In genomic region chr1:170554939-170555293, GRCm38 (mm10) we compare ENCODE assay signal across 8 mouse cellular contexts. TPM values are rescaled to one million over a fixed set of nuclear protein-coding genes. Genes with fewer than 3 reads are reported as not detected.
DNase-seq lines count a peak whose midpoint lies in the region.

No protein-coding gene starts in this region.

- peak; percentile 90 for DNase-seq in Muller cell, postnatal 12 days (ENCODE audit: inconsistent ontology term)
- peak; percentile 95 for DNase-seq in adrenal gland, postnatal 36 days
- peak; percentile 92 to 93 for DNase-seq in frontal cortex, postnatal 36 days (ENCODE audit: low spot score in 2 of 2)
- DNase-seq in heart, postnatal 4 days, result peak; percentile 94
- peak; percentile 88 to 96 for DNase-seq in left cerebral cortex, postnatal 25 days (ENCODE audit: low spot score in 2 of 2)
- peak; percentile 88 for DNase-seq in right cerebral cortex, postnatal 14 days
- no peak for DNase-seq in thymus, postnatal 14 days
- DNase-seq in yolk sac, embryonic 10.5 days (ENCODE audit: low spot score), result no peak

- intact Hi-C loops in left cerebral cortex, postnatal 25 days (cut with DNase I), result loop anchor here (5.0 kb wide), 1 partner anchor 48 kb away; no protein-coding TSS in a partner anchor

RNA-seq across cellular contexts. Expression of gene Nos1ap, which starts 34.7 kb away (rescaled TPM):
- total RNA-seq in adrenal gland, postnatal 36 days (2021), result 10 to 100 TPM; 19.2 to 25.1 TPM
- 10 to 100 TPM; 19.9 to 20.0 TPM for total RNA-seq in heart, postnatal 4 days (2021)
- 100 to 1,000 TPM; 170 to 172 TPM for total RNA-seq in left cerebral cortex, postnatal 25 days (2021)

Comparison
In these comparisons a context has a peak if more than half of its experiments do, and no peak if none do; other contexts are left out.
1. DNase-seq: peak in Muller cell, postnatal 12 days (single experiment), adrenal gland, postnatal 36 days (2 of 2), frontal cortex, postnatal 36 days (2 of 2), heart, postnatal 4 days (single experiment), left cerebral cortex, postnatal 25 days (2 of 2) and right cerebral cortex, postnatal 14 days (single experiment); none in thymus, postnatal 14 days (single experiment) and yolk sac, embryonic 10.5 days (single experiment).
2. RNA of gene Nos1ap, which starts 34.7 kb away (total RNA-seq): 170 to 172 TPM in left cerebral cortex, postnatal 25 days; 19.2 to 25.1 TPM in adrenal gland, postnatal 36 days and 19.9 to 20.0 TPM in heart, postnatal 4 days; every median in the first group is over 4 times any median in the second.